Mouse (Mus musculus) forebrain, embryonic 12.5 days (tissue): ENCODE measurements around the gene St5. TPM values are rescaled to one million over a fixed set of nuclear protein-coding genes. Genes with fewer than 3 reads are reported as not detected.

ENCODE experiments used
- ATAC-seq: fragments of 200-750 bp; cut with Nextera tagmentation; 2 replicates; pipeline ENCODE4 v1.8.0; 2017; ENCODE audit warnings: moderate TSS enrichment; ENCODE audit not compliant: low FRiP score
- H3K27ac ChIP-seq: fragments of 300-500 bp; sonication (generic); 2 replicates; pipeline ENCODE4 v1.5.1; 2016; ENCODE audit warnings: mild to moderate bottlenecking
- H3K27me3 ChIP-seq: fragments of 300-500 bp; sonication (generic); 2 replicates; pipeline ENCODE4 v1.6.1; 2016; ENCODE audit warnings: mild to moderate bottlenecking
- H3K36me3 ChIP-seq: fragments of 300-500 bp; sonication (generic); replicated peaks from 2 replicates; pipeline ENCODE4 v1.6.1; 2016; ENCODE audit warnings: mild to moderate bottlenecking
- H3K4me1 ChIP-seq: fragments of 300-500 bp; sonication (generic); 2 replicates; pipeline ENCODE4 v1.6.1; 2016
- H3K4me2 ChIP-seq: fragments of 300-500 bp; sonication (generic); 2 replicates; pipeline ENCODE4 v1.6.1; 2016; ENCODE audit warnings: mild to moderate bottlenecking, moderate library complexity
- H3K4me3 ChIP-seq: fragments of 300-500 bp; sonication (generic); replicated peaks from 2 replicates; pipeline ENCODE4 v1.5.1; 2016; ENCODE audit warnings: mild to moderate bottlenecking
- H3K9ac ChIP-seq: fragments of 300-500 bp; sonication (generic); 2 replicates; pipeline ENCODE4 v1.6.1; 2016; ENCODE audit warnings: mild to moderate bottlenecking
- H3K9me3 ChIP-seq: fragments of 300-500 bp; sonication (generic); 2 replicates; pipeline ENCODE4 v1.6.1; 2016
- WGBS: fragments of 180-500 bp; shearing (Covaris S2); methylation state at CpG from one replicate; pipeline ENCODE4 v1.1.7; 2016; 5-methylcytosine and 5-hydroxymethylcytosine counted together
- polyA plus RNA-seq: library from polyadenylated mRNA; unstranded; fragments of >200 nt; fragmentation: Nextera tagmentation; extraction: Ambion mirVana; gene quantifications from 2 replicates; pipeline ENCODE4 v1.2.1, GENCODE M21; 2016

St5 gene
- polyA plus RNA-seq, 1 experiment from 2014 or later, result 26.0 TPM

DNA sequence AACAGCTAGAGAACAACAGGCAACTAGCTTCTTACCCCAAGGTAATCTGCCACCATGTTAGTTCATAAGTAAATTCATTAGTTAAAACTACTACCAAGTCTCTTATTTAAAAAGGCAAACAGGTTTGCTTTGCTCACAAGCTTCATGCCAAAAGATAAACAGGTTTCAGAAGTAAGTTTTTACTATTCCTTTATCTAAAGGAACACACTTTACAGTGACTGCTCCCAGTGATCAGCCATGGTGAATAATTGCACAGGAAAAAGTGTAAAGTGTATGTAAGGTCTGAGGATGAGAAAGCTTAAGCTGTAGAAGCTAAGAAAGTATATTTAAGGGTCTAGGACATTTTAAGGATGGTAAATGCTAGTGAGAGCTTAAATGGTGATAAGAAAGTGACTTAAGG lies 109.4 kb downstream of the St5 start:
- ATAC-seq, result no peak
- H3K4me2 ChIP-seq, result no peak overlapping the region
- no peaks in the 10 kb centered on the region for H3K9me3 ChIP-seq
- H3K4me3 ChIP-seq, result no peak overlapping the region
- H3K27me3 ChIP-seq, result no peaks in the 10 kb centered on the region
- H3K36me3 ChIP-seq, result no peaks in the 10 kb centered on the region
- H3K4me1 ChIP-seq, result no peaks in the 10 kb centered on the region
- H3K27ac ChIP-seq, result no peak overlapping the region
- H3K9ac ChIP-seq, result no peak overlapping the region

DNA sequence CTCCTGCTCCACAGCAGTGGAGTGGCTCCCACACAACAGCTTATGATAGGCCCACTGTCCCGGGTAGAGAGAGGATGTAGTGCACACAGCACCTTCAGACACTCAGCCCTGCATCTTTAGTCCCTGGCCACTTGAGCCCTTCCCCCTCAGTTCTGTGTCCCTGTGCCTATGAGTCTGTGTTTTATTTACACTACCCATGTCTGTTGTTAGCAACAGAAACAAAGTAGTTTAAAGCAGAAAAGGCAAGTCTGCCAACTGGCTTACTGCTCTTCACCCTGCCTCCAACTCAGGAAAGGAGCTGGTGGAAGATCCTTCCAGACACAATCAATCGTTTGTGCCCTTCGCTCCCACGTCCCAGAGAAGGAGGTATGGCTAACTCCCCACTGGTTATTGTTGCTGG lies 111.2 kb downstream of the St5 start:
- WGBS, result 66% methylated on average over 4 of the region's 4 CpGs
- Histone ChIP-seq H3K9ac (no peak overlapping the region), H3K4me1 (peaks cover 7% of the 10 kb centered on the region), H3K4me3 (no peak overlapping the region), H3K36me3 (no peaks in the 10 kb centered on the region), H3K27ac (no peak overlapping the region), H3K27me3 (no peaks in the 10 kb centered on the region), H3K4me2 (no peak overlapping the region), H3K9me3 (no peaks in the 10 kb centered on the region)
- no peak for ATAC-seq

DNA sequence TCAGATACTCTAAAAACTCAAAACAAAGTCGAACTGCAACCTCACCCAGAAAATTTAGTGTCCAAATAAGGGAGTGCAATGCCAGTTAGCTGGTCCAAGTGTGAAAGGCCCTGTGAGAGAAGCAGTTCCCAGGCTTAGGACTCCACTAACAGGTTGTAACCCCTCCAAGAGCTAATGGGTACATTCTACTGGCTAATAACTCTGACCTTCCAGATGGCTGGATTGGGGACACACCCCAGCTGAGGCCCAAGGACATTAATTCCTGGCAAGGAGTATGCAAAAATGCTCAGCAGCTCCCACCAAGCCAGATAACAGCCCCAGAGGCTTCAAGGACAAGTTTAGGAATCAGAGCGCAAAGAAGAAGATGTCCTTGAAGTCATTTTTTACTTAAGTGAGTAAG lies 112.8 kb downstream of the St5 start:
- Histone ChIP-seq H3K9ac (no peak overlapping the region), H3K36me3 (no peaks in the 10 kb centered on the region), H3K4me2 (no peak overlapping the region), H3K27ac (no peak overlapping the region), H3K27me3 (no peaks in the 10 kb centered on the region), H3K4me3 (no peak overlapping the region), H3K4me1 (peaks cover 10% of the 10 kb centered on the region), H3K9me3 (no peaks in the 10 kb centered on the region)
- ATAC-seq, result no peak
- 87% methylated on average over 2 of the region's 2 CpGs for WGBS

DNA sequence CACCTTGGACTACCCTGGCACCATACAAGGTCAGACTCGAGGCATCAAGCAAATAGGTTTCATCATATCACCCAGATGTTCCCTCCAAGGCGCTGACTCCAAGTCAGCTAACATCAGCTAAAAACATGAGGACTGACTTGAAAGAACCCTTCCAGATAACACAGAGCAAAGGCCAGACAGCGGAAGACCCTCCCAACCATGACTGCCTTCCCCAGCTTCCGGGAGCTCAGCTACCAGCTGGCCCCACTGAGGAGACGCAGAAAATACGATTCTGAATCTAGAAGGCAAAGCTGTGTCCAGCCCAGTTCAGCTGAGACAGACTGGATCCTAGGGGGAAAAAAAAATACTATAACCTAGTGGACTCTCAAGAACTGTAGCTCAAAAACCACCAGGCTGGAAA lies 114.4 kb downstream of the St5 start:
- ATAC-seq, result no peak
- H3K9ac ChIP-seq, result no peak overlapping the region
- H3K27ac ChIP-seq, result no peak overlapping the region
- no peak overlapping the region for H3K4me2 ChIP-seq
- 83% methylated on average over 6 of the region's 6 CpGs for WGBS
- H3K36me3 ChIP-seq, result no peaks in the 10 kb centered on the region
- no peak overlapping the region for H3K4me3 ChIP-seq
- H3K27me3 ChIP-seq, result no peaks in the 10 kb centered on the region
- peaks cover 10% of the 10 kb centered on the region for H3K4me1 ChIP-seq
- no peaks in the 10 kb centered on the region for H3K9me3 ChIP-seq

DNA sequence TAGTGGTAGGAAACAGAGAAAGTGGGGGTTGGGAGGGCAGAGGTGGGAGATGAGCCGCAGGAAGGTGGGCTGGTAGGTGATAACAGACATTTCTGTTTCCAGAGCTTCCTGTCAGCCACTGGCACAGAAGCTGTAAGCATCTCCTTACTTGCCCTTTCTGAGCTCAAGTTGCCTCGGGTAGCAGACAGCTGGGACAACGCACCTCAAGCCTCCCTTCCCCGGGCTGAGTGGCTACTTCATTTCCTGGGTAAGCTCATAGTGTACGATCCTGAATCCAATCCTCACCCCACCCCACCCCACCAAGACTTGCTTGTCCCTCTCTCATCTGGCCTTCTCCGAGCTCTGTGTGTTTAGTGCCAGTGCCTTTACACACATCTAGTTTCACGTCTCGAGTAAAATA lies 115.3 kb downstream of the St5 start:
- Histone ChIP-seq H3K27ac (no peak overlapping the region), H3K27me3 (no peaks in the 10 kb centered on the region), H3K36me3 (no peaks in the 10 kb centered on the region), H3K9ac (no peak overlapping the region), H3K4me1 (peaks cover 10% of the 10 kb centered on the region), H3K4me2 (no peak overlapping the region), H3K4me3 (no peak overlapping the region), H3K9me3 (no peaks in the 10 kb centered on the region)
- 85% methylated on average over 8 of the region's 8 CpGs for WGBS
- no peak for ATAC-seq

DNA sequence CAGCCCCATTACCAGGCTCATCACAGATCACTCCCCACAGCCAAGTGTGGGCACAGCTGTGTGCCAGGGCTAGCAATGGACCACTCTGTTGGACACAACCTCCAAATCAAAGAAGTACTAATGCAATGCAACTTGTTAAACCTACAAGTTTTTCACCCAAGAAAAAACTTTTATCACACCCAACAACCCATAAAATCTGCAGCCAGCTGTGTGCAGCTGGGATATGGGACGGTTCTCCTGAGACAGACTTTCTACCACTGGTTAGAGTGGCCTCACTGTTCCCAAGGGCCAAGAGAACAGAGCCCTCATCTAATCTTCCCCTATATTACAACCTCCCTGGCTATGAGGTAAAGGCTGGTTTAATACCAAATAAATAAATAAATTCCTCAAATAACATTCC lies 118.9 kb downstream of the St5 start:
- Histone ChIP-seq H3K4me2 (no peak overlapping the region), H3K4me1 (peaks cover 23% of the 10 kb centered on the region), H3K27ac (no peak overlapping the region), H3K9ac (no peak overlapping the region), H3K9me3 (no peaks in the 10 kb centered on the region), H3K4me3 (no peak overlapping the region), H3K27me3 (no peaks in the 10 kb centered on the region), H3K36me3 (no peaks in the 10 kb centered on the region)
- WGBS, result 89% methylated on average over 1 of the region's 1 CpGs
- no peak for ATAC-seq

DNA sequence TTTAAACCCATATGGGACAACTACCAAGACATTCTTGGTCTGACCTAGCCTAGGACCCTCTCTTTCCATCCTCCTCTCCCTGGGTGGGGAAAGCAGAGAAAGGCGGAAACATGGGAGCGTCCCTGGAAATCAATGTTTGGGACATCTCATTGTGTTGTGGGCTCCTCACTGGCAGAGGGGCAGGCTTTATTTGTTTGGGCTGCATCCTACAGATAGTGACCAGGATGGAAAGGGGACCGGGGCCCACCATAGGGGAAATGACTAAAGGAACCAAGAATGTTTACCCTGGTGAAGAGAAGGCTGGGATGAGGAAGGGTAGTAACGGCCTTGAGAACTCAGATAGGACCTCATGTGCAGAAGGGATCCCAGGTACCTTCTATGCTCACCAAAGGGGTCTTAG lies 122.9 kb downstream of the St5 start:
- H3K4me2 ChIP-seq, result no peak overlapping the region
- WGBS, result 80% methylated on average over 4 of the region's 4 CpGs
- ATAC-seq, result no peak
- no peak overlapping the region for H3K9ac ChIP-seq
- peaks cover 38% of the 10 kb centered on the region for H3K4me1 ChIP-seq
- no peaks in the 10 kb centered on the region for H3K27me3 ChIP-seq
- H3K27ac ChIP-seq, result peak overlapping the region; percentile 68
- no peaks in the 10 kb centered on the region for H3K9me3 ChIP-seq
- H3K36me3 ChIP-seq, result no peaks in the 10 kb centered on the region
- H3K4me3 ChIP-seq, result no peak overlapping the region

DNA sequence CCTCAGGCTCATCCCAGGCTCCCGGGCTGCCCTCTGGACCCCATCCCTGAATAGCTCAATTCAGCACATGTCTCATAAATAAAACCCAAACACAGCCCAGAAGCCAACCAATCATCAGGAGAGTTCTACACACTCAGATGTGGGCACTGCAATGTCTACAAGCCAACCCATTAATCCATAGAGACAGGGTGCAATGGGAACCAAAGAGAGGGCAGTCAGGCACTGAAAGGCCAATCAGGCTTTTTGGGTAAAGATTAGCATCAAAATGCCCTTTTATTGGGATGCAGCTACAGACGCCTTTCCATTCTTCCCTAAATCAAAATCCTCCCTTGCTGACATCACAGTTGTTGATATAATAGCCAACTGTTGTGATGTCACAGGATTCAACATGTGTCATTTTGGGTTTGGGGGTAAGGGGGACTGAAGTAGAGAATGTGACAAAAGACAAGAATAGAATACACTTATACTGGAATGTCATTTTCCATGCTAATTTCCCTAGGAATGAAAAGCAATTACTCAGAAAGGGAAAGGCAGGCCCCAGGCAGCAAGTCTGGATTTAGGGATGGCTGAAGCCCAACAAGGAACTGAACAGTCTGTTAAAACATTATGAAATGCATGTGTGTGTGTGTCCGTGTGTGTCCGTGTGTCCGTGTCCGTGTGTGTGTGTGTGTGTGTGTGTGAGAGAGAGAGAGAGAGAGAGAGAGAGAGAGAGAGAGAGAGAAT lies 123.7 kb downstream of the St5 start:
- peaks cover 43% of the 10 kb centered on the region for H3K4me1 ChIP-seq
- no peak overlapping the region for H3K4me3 ChIP-seq
- H3K9ac ChIP-seq, result no peak overlapping the region
- peak; percentile 90 for ATAC-seq
- H3K27ac ChIP-seq, result peak overlapping the region; percentile 75
- WGBS, result 44% methylated on average over 6 of the region's 6 CpGs
- H3K27me3 ChIP-seq, result no peaks in the 10 kb centered on the region
- H3K36me3 ChIP-seq, result no peaks in the 10 kb centered on the region
- no peaks in the 10 kb centered on the region for H3K9me3 ChIP-seq
- H3K4me2 ChIP-seq, result peak overlapping the region; percentile 8; the same call in 1 of the 2 replicates

DNA sequence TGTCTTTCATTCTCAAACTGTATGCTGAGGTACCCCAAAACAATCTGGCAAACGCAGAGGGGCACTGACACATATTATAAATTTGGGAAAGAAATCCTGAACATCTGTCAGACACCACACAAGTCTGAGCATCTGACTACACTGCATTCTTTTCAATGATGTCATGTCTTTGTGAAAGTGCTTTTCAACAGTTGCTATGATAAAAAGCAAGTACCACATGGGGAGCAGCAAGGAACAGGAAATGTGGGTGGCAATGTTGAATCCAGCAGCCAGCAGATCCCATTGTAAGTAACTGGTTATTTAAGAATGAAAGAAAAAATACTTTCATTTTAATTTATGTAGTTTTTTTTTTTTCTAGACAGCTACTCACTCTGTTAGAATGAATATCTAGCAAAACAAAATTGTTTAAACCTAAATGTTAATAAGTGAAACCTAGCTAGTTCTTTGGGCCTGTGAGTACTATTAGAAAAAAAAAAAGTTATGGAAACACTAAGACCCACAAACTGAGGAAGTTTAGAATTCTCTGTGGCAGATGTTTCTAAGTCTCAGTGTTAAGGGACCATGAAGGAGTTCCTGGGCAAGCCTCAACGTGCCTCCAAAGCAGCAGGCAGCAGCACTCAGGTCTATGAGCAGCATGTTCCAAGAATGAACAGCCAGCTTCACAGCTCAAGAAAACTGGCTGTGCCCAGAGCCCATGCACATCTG lies 124.4 kb downstream of the St5 start:
- peak overlapping the region; percentile 75 for H3K27ac ChIP-seq
- H3K36me3 ChIP-seq, result no peaks in the 10 kb centered on the region
- H3K9ac ChIP-seq, result no peak overlapping the region
- no peaks in the 10 kb centered on the region for H3K27me3 ChIP-seq
- no peaks in the 10 kb centered on the region for H3K9me3 ChIP-seq
- 48% methylated on average over 2 of the region's 2 CpGs for WGBS
- H3K4me3 ChIP-seq, result no peak overlapping the region
- peaks cover 43% of the 10 kb centered on the region for H3K4me1 ChIP-seq
- H3K4me2 ChIP-seq, result peak overlapping the region; percentile 8; the same call in 1 of the 2 replicates
- no peak for ATAC-seq

DNA sequence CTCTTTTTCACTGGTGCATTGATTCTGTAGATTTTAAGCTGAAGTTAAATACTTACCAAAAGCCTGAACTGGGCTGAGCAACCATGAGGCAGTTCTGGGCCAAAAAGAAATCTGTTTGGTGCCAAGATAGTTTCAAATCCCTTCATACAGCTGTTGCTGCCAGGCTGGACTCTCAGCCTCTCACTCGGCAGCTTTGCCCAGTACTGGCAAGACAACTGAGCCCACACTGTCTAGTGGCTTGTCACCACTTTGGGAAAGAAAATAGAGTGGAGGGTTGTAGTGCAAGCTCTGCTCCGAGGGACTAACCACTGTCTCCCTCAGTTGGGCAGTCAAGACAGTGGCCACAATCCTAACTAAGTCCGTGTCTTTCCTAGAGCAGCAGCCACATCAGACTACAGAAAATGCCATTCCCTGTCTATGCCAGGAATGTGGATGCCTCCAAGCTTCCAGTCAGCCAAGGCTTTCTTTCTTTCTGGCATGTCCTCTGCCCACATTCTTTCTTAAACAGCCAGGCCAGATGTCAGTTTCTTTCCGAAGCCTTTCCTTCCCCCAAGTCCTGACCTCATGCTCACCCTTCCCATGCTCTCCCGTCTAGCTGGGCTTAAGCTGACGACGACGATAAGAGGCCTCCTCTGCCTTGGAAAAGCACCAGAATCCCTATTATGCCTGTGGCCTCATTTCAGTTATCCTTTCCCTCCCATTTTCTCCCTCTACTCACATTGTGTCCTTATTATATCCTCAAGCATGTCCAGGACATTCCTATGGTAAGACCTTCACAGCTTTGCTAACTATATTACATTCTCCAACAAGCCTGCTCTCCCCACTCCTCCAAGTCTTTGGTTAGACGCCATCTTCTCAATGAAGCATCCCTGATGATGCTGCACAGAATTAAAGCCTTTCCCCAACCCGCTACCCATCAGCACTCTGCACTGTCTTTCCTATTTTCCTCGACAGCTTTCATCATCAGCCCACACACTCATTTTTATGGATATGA lies 126.8 kb downstream of the St5 start:
- no peak for ATAC-seq
- Histone ChIP-seq H3K9ac (no peak overlapping the region), H3K4me1 (peaks cover 43% of the 10 kb centered on the region), H3K27me3 (no peaks in the 10 kb centered on the region), H3K4me2 (no peak overlapping the region), H3K36me3 (no peaks in the 10 kb centered on the region), H3K9me3 (no peaks in the 10 kb centered on the region), H3K27ac (no peak overlapping the region), H3K4me3 (no peak overlapping the region)
- WGBS, result 65% methylated on average over 11 of the region's 11 CpGs

DNA sequence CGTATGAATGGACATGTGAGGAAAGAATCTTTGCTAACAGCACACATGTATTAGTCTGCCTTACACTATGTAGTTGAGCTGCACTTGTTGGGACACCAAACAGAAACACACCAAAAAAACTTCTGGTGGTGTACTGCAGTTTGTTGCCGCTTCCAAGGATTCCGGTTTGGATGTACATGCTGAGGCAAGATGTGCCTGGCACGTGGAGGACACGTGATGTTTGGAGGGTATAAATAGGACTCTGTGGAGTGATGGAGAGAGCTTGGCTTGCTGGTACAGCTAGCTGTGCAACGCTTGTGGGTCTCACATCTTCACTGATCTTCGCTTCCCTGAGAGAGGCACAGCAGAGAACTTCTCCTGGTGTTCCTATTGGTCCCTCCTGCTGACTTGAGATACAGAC lies 129.2 kb downstream of the St5 start:
- 94% methylated on average over 7 of the region's 7 CpGs for WGBS
- Histone ChIP-seq H3K27me3 (no peaks in the 10 kb centered on the region), H3K4me3 (no peak overlapping the region)

DNA sequence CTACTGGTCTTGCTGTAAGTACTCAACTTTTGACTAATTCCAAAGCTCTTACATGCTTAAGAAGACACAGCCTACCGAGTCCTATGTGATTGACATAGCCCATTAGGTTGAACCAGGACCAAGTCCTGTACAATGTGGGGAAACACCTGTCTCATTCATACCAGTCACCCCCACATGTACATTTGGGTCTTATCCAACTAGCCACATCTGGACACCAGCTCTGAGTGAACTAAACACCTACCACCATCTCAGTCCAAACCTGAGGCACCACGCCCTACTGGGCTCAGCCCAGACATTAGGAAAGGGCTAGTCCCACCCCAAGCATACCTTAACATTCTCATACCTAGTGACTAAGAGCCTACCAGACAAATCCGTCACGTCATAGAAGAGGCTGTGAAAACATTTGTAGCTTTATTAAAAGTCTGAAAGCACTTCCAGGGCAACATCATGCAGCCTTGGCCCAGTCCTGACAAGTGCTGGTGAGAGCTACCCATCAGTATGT lies 135.0 kb downstream of the St5 start:
- H3K9me3 ChIP-seq, result no peaks in the 10 kb centered on the region
- H3K27me3 ChIP-seq, result no peaks in the 10 kb centered on the region
- 0 out of 2 replicates have a peak, but pooled peaks cover 3% of the 10 kb centered on the region for H3K36me3 ChIP-seq
- H3K4me2 ChIP-seq, result no peak overlapping the region
- no peaks in the 10 kb centered on the region for H3K4me1 ChIP-seq
- H3K27ac ChIP-seq, result no peak overlapping the region
- H3K9ac ChIP-seq, result no peak overlapping the region
- no peak overlapping the region for H3K4me3 ChIP-seq
- WGBS, result 92% methylated on average over 4 of the region's 4 CpGs
- ATAC-seq, result no peak

More for the DNA sequence above, 129.2 kb downstream of the St5 start:
- Histone ChIP-seq H3K27ac (no peak overlapping the region), H3K9me3 (no peaks in the 10 kb centered on the region), H3K36me3 (no peaks in the 10 kb centered on the region), H3K9ac (no peak overlapping the region), H3K4me2 (no peak overlapping the region), H3K4me1 (peaks cover 27% of the 10 kb centered on the region)
- no peak for ATAC-seq
